Mouse (Mus musculus): ENCODE measurements around the gene Tmcc3.

Tmcc3 gene

DNA sequence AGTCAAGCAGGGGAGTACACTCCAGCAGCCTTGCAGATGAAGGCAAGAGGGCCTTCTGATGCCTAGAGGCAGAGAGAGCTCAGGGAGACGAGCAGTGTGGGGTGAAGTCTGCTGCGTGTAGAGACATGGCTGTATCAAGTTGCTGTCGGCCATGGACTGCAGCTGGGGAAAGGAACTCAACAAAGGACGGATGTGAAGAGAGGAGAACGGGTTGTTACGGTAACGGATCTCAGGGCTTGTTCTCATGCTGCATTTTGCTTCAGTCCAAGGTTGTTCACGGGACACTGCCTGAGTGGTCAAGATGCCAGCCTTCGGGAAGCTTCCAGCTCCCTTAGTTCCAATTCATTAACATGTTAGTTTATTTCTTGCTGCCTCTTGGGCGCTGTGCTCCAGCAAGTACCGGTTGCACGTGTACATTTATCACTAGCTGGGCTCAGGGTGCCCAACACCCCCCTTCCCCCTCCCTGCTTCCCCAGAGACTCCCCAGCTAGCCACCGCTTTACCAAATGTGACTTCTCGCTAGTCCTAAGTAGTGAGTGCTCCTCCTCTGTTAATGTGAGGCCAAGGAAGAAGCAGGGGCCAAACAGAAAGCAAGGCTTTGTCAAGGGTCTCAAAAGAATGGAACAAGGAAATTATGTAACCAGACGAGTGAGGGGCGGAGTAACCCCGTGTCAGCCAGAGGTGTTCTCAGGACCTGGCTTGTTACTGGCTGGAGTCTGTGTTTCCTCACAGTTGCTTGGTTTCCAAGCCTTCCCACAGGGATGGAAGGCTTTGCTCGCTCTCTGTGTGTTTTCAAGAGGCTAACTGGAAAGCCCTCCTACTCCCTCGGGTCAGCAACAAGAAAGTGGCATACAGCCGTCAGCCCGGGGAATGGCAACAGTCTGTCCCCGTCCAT lies 104.4 kb downstream of the Tmcc3 start:
- no peak for DNase-seq (ENCODE audit: low spot score in 2 of 2)

- DNase-seq (ENCODE audit: low spot score in 2 of 2): no peak
These were observed 105.9 kb downstream of the Tmcc3 start for GRCm38 (mm10) chr10:94417643-94418042.

DNA sequence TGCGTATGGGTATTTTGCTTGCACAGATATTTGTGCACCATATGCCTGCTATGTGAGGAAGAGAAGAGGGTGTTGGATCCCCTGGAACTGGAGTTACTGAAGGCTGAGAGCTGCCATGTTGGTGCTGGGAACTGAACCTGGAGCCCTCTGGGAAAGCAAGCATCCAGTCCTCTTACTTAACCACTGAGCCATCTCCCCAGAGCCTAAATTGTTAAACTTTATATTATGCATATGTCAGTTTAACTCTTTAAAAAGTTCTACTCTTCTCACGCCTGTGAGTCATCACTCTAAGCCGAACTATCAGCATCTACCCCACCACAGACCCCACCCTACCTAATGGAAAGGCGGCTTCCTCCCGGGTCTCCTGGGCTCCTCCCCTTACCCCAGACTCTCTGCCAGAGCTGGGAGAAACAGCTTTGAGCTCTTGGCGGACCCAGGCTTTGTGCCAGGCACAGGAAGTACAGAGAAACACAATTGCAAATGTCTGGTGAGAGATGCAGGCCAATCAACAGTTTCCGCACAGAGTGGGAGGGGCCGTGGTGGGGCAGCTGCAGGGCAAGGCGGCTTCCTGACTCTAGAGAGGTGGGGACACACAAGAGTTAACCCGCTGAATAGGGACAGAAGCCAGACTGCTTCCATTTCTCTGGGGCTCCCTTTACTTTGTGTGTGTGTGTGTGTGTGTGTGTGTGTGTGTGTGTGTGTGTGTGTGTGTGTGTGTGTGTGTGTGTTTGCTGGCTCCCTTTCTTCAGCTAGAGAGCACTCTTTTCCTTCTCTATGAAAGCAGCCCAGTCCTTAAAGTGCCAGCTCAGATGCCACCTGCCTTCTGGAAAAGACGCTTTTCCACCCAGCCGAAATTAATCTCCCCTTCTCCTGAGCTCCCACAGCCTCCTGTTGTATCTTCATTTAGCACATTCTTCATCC lies 114.5 kb downstream of the Tmcc3 start:
- DNase-seq (ENCODE audit: low spot score in 2 of 2): peak; percentile 13 to 72

DNA sequence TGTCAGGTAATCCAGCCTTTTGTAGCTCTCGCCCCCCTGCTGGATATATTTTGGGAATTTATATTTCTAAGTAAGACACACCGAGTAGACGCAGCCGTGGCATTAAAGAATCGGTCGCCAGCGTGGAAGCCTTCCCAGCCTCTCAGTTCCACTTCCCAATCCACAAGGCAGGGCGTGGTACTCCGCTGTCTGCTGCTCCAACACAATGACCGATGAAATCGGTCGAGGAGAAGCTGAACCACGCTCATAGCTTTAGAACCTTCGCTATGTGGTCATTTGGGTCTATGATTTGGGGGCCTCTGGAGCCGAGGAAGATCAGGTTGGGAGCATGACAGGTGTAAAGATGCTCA lies 115.1 kb downstream of the Tmcc3 start:
- DNase-seq (ENCODE audit: low spot score in 2 of 2): no peak

DNA sequence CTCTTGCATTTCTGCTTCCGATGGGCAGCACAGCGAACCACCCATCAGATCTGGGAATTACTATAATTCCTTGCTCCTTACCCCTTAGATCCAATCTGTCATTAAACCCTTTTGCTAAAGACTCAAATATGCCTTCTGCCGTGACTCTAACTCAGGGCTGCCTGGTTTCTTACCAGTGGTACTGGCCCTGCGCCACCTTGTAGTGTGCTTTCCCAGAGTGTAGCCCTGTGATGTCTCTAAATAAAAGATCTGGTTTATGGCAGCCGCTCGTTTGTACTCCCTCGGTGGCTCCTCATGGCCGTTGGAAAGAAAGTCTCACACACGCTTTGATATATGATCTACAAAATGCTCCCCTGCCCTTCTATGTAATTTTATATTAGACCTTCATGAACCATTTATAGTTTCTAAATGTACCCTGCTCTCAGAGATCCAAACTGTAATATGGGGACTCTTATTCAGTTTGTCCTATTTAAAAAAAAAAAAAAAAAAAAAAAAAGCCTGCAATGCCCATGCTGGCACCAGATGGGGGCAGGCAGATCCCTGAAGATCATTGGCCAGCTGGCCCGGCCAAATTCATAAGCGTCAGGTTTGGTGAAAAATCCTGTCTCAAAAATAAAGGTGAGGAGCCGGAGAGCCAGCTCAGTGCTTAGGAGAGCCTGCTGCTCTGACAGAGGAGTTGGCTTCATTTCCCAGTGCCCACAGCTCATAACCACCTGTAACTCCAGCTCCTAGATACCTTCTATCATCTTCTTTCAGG lies 116.6 kb downstream of the Tmcc3 start:
- no peak for DNase-seq (ENCODE audit: low spot score in 2 of 2)

GRCm38 (mm10) chr10:94430566-94430965 lies 118.8 kb downstream of the Tmcc3 start:
- DNase-seq (ENCODE audit: low spot score in 2 of 2): no peak

GRCm38 (mm10) chr10:94432933-94433332 lies 121.2 kb downstream of the Tmcc3 start:
- DNase-seq (ENCODE audit: low spot score in 2 of 2): peak in 1 of 2 experiments; percentile 23

- no peak for DNase-seq (ENCODE audit: low spot score in 2 of 2)
These were observed 122.2 kb downstream of the Tmcc3 start for GRCm38 (mm10) chr10:94433901-94434300.

DNA sequence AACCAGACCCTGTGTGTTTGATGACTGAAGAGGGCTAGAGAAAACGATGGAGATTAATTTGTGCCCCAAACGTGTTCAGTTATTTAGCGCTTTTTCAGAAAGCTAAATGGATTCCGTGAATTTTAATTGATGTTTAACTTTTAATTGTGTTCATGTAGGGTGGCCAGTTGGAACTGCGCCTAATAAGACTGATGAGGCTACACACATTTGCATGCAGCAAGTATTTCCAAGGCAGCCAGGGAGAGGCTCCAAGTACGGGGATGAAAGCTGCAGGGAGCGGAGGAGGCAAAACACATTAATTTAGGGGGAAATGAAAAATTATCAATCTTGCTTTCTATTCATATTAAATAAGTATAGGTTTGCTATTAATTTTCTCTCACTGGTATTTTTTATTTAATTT lies 131.0 kb downstream of the Tmcc3 start:
- DNase-seq (ENCODE audit: low spot score in 2 of 2): no peak

GRCm38 (mm10) chr10:94443453-94443852 lies 131.7 kb downstream of the Tmcc3 start:
- no peak for DNase-seq (ENCODE audit: low spot score in 2 of 2)

- no peak for DNase-seq (ENCODE audit: low spot score in 2 of 2)
These were observed 133.4 kb downstream of the Tmcc3 start for GRCm38 (mm10) chr10:94445192-94445591.

DNA sequence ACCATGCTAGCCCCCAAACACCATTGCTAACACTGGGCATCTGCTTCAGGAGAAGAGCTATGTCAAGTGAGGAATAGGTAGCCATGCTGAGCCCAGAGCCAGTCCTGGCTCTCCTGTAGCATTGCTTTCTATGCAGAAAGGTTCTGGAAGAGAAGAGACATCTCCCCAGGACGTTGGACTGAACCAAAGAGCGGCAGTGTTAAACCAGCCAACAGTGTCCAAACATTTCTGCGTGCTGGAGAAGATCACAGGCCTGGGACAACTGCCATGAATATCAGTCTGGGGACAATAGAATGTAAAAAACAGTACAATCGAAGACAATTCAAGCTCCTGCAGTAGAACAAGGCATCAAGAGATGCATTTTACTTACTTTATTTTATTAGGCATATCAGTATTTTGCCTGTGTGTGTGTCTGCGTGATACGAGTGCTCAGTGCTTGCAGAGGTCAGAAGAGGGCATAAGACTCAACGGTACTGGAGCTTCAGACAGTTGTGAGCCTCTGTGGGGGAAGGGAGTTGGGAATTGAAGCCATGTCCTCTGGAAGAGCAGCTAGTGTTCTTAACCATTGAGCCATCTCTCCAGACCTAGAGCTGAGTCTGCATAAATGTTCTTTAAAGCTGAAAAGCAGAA lies 134.7 kb downstream of the Tmcc3 start:
- no peak for DNase-seq (ENCODE audit: low spot score in 2 of 2)

DNA sequence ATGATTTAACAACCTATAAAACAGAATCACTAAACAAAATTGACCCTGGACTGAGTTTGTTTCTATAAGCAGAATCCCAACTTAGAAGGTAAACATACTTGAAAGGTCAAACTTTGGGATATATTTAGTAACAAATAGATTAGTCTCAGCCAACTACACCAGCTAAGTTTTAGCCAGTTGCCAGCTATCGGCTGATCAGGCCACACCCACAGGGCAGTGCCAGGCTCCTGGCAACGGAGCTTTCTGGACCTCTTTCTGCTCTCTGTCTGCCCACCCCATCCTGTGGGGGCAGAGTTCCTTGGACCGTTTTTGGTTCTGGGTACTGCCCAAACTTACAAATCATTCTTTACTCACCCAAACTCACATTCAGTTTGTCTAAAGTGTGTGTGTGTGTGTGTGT lies 137.9 kb downstream of the Tmcc3 start:
- DNase-seq (ENCODE audit: low spot score in 2 of 2): peak in 1 of 2 experiments; percentile 36

DNA sequence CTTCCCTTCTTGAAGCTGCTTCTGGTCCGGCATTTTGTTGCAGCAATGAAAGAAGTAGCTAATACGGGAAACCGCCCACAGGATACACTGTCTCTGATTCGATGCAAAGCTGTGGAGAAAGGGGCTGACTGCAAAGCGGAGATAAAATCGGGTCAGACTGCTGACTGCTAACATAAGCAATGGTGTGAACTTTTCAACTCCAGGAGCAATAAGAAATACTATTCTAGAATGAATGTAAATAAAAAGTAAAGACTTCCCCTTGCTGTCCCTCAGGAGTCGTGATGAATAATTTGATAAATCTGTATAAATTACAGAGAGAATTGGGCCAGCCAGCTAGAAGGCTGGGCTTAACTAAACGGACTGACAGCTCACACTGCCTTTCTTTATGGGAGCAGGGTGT lies 139.0 kb downstream of the Tmcc3 start:
- DNase-seq (ENCODE audit: low spot score in 2 of 2): no peak

DNA sequence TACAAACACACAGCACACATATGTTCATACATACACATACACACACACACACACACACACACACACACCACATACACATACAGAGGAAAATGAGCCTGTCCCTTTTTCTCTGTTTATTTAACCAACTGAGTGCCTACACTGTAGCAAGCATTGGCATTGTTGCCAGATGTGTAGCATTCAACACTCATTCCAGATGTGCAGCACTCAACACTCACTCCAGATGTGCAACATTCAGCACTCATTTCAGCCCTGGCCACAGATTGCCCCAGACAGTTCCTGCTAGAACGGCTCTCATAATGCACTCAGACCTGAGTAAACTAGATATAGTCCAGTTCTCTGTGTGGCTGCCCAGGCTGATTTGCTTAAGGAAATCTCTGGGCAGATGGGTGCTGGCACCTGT lies 145.7 kb downstream of the Tmcc3 start:
- DNase-seq (ENCODE audit: low spot score in 2 of 2): no peak

- no peak for DNase-seq (ENCODE audit: low spot score in 2 of 2)
These were observed 146.9 kb downstream of the Tmcc3 start for GRCm38 (mm10) chr10:94458690-94459089.

DNA sequence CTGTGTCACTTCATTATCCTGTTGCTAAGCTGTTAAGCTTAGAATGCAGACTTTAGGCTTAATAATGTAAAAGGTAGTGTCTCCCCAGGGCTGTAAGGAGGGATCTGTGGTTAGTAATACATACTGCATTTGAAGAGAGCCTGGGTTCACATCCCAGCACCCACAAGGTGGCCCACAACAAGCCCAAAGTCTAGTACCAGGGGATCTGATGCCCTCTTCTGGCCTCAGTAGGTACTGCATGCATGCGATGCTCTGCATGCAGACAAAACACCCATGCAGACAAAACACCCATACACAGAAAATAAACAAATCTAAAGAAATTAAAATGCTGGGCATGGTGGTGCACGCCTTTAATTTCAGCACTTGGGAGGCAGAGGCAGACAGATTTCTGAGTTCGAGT lies 149.6 kb downstream of the Tmcc3 start:
- DNase-seq (ENCODE audit: low spot score in 2 of 2): no peak

- DNase-seq (ENCODE audit: low spot score in 2 of 2): no peak
These were observed 150.1 kb downstream of the Tmcc3 start for GRCm38 (mm10) chr10:94461871-94462270.

DNA sequence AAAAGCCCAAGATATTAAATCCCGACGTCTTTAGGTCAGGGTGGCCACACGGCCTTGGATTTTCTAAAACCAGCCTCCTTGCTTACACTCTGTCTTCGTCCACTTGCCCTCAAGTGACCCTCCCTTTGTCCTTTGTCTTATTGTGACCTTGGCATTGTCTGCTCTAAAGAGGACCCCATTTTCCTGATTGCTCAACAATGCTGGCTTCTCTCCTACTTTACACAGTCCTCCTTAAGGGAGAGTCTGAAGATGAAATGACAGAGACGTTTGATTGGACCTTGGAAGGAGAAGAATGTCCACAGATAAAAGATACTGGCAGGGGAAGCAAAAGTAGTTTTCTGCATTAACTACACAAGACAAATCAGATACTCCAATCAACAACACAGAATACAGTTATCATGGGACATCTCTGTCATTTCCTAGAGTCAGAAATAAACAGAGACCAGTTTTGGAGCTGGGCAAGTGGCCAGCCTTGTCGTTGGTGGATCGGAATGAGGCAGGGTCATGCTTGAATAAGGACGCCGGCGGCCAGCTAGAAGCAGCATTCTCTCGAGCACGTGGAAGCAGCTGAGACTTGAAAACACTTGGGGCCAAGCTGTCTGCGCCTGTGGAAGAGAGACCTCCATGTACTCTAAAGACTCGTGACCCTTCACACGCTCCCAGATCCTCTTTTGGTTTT lies 150.8 kb downstream of the Tmcc3 start:
- DNase-seq (ENCODE audit: low spot score in 2 of 2): peak; percentile 49 to 83

DNA sequence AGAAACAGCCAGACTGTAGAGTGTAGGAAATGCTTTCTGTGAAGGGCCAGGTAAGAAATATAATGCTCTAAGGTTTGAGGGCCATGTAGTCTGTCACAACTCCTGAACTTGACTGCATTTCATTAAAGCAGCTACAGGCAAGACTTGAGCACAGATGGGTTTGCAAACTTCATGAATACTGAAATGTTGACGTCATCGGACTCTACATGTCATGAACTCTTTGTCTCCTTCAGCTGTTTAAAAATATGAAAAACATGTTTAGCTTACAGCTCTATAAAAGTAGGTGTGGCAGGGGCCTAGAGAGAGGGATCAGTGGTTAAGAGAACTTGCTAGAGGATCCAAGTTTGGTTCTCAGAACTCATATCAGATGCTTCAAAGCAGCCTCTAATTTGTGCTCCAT lies 151.7 kb downstream of the Tmcc3 start:
- DNase-seq (ENCODE audit: low spot score in 2 of 2): no peak

- no peak for DNase-seq (ENCODE audit: low spot score in 2 of 2)
These were observed 153.9 kb downstream of the Tmcc3 start for GRCm38 (mm10) chr10:94465646-94466045.

All from urinary bladder, postnatal 36 days (tissue).